Mouse (Mus musculus): ENCODE measurements around the gene Gramd2. TPM values are rescaled to one million over a fixed set of nuclear protein-coding genes. Genes with fewer than 3 reads are reported as not detected.

The Gramd2 gene
- total RNA-seq (2015) (0.58 and 0.66 TPM in 2 replicates), total RNA-seq (2017) (0.88 and 1.3 TPM in 2 replicates)

DNA sequence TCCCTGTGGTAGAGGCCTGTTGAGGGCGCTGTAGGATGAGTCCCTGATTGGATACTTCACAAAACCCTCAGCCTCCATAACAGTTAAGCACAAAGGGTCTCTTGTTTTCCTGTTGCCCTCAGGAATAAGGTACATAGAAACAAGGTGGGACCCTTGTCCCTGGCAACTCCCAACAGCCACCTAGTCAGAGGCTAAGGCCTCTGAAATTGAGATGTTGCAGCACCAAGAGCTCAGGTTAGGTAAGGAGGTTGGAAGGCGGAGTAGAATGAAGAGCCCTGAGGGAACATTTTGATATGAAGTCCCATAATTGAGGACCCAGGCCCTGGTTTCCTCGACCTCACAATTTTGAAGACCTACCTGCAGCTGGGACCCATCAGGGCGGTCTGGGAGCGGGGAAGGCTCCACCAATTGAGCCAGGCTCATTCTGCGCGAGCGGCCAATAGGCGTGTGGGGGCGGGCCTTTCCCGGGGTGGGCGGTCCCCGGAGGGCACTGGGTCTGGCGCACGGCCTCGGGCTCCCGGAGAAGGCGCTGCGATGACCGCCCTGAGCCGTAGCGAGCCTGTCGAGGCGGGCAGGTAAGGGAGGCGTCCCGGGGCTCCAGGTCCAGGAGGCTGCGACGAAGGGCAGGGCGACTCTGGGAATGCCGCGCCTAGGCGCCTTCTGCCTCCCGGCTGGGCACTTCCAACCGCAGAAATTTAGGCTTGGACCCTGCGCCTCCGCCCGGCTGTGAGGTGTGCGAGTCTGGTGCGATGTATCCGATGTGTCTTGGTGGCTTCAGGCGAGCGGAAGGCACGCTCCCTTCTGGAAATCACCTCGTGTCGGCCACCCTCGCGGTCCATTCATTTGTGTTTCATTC is at the start of gene Gramd2:
TSS of gene Gramd2 (plus strand) at position 467 of the 856 bp plus-strand sequence.
- ATAC-seq (ENCODE audit: poor library complexity, severe bottlenecking) = peak; percentile 73

GRCm38 (mm10) chr9:59638372-59638771 is 41.6 kb upstream of the Gramd2 start:
- ATAC-seq (ENCODE audit: poor library complexity, severe bottlenecking) = no peak

DNA sequence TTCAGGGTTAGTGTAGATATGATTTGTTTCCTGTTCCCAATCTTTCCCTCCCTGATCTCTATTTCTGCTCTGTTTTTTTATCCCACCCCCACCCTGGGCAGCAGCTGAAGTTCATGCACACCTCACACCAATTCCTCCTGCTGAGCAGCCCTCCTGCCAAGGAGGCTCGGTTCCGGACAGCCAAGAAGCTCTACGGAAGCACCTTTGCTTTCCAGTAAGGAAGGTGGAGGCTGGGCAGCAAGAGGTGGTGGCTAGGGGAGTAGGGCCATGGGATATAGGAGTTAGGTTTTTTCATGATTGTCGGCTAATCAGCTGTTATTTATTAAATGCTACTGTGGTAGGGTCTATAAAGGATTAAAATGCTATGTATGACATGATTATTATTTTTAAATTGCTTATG is 40.0 kb upstream of the Gramd2 start:
- ATAC-seq (ENCODE audit: poor library complexity, severe bottlenecking) = no peak

GRCm38 (mm10) chr9:59641320-59641719 is 38.6 kb upstream of the Gramd2 start:
- ATAC-seq (ENCODE audit: poor library complexity, severe bottlenecking) = 0 out of 2 replicates have a peak, but pooled peaks have one; percentile 43

DNA sequence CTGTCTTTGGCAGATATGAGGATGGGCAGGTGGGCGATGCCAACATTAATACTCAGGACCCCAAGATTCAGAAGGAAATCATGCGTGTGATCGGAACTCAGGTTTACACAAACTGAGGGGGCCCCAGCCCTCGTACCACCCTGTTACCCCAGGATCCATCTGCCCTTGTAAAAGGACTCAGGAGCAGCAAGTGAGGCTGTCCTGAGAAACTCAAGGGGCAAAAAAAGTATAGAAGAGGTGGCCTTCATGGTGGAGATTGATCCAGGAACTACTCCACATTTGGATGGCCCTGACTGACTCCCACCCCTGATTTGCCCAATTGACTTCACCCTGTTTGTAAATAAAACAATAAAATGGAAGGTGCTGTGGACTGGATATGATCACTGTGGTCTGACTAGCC is 30.0 kb upstream of the Gramd2 start:
- no peak for ATAC-seq (ENCODE audit: poor library complexity, severe bottlenecking)

- peak; percentile 25 for ATAC-seq (ENCODE audit: poor library complexity, severe bottlenecking)
Measured at GRCm38 (mm10) chr9:59653371-59653770, 26.6 kb upstream of the Gramd2 start.

GRCm38 (mm10) chr9:59654450-59654983 is 25.4 kb upstream of the Gramd2 start:
- no peak for ATAC-seq (ENCODE audit: poor library complexity, severe bottlenecking)

- ATAC-seq (ENCODE audit: poor library complexity, severe bottlenecking) = peak; percentile 65
Measured at GRCm38 (mm10) chr9:59655958-59656634, 23.8 kb upstream of the Gramd2 start, which contains the start of gene Pkm. TSS of gene Pkm (plus strand) at chr9:59656368.

DNA sequence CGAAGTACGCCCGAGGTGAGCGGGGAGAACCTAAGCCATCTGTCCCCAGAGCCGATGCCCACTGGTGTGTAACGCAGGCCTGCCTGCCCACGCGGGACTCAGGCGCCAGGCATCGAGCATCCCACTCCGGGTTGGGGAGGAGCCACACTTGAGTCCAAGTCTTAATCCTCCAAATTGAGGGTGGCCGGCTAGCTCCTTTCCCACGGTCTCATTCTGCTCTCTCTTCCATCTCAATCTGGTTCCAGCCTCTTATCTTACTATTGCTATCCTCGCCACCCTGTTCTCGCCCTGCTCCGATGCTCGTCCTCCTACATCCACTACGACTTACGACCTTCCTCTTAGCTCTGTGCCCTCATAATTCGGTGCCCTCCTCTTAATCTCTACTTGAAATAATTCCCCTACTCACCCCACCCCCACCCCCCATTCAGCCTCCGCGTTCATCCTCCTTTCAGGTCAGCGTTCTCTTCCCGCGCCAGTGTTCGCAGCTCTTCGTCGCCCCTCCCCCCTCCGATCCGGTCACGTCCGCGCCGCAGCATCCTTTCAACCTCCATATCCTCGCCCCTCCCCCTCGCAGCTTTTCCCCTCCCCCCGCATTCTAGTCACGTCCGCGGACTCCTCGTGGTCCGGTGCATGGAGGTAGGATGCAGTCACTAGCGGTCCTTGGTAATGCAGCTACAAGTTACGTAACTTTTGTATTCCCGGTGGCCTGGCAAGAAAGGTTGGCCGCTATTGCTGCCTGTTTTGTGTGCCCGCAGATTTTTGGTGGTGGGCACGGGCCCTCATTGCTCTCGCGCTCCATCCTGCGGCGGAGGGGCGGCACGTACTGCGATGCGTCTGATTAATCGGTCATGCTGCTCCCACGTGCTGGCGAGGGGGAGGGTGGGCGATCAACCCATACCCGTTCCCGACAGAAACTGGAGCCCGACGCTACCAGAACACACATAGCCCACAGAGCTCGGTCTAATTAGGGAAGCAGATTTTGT is 23.0 kb upstream of the Gramd2 start:
- peak; percentile 30 for ATAC-seq (ENCODE audit: poor library complexity, severe bottlenecking)

DNA sequence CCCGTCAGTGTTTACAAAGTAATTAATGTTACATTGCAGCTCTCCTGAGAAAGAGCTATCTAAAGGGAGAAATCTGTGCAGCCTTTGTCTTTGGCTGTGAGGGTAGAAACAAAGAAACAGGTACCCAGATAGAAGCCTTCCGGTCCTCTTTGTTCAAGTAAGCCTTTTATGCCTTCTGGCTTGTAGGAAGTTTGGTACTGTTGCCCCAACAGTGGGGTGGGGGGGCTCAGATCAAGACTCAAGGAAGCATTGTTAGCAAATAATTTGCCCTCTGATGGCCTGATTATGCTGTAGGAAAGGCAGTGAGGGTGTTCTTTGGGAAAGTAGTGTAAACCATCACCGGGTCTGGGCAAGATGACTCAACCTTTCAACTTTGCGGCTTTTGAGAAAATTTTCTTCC is 21.8 kb upstream of the Gramd2 start:
- no peak for ATAC-seq (ENCODE audit: poor library complexity, severe bottlenecking)

DNA sequence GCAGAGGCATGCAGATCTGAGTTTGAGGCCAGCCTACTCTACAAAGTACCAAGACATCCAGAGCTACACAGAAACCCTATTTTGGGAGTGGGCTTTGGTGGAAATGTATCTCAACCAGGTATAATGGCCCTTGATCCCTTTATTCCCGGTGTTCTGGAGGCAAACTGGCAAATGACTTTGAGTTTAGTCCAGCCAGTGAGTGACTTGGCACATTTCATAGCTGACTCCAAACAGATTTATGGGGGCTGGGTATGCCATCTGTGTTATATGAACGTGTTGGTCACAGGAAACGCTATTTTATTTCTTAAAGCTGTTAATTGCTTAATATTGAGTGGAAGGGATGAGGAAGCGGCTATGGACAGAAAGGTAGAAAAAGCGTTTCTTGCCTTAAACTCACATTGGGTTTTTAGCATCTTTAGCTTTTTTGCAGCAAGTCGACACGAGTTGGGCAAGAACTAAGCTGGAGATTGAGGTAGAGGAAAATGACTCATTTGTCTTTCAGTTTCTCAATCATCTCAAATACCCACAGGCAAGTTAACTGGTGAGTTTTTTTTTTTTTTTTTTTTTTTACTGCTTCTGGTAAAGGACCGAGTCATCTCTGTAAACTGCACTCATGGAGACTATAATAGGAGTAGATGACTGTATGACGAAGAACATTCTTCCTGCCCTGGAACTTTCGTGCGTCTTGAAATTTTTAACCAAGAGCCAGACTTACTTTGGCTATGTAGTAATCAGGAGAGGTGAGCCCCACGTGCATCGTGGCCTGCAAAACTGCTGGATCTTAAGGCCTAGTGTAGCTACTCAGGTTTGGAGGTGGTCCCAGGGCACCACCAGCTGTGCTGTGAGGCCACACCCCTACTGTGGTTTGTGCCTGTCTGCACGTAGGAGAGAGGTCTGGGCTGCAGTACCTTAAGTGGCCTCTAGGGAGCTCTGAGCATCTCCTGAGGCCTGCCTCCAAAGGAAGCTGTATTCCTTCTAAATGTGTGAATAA is 20.6 kb upstream of the Gramd2 start:
- peak; percentile 43 for ATAC-seq (ENCODE audit: poor library complexity, severe bottlenecking)

- ATAC-seq (ENCODE audit: poor library complexity, severe bottlenecking) = no peak
Measured at GRCm38 (mm10) chr9:59660421-59660820, 19.5 kb upstream of the Gramd2 start.

GRCm38 (mm10) chr9:59661298-59661975 is 18.5 kb upstream of the Gramd2 start:
- no peak for ATAC-seq (ENCODE audit: poor library complexity, severe bottlenecking)

- no peak for ATAC-seq (ENCODE audit: poor library complexity, severe bottlenecking)
Measured at GRCm38 (mm10) chr9:59663226-59663625, 16.7 kb upstream of the Gramd2 start.

DNA sequence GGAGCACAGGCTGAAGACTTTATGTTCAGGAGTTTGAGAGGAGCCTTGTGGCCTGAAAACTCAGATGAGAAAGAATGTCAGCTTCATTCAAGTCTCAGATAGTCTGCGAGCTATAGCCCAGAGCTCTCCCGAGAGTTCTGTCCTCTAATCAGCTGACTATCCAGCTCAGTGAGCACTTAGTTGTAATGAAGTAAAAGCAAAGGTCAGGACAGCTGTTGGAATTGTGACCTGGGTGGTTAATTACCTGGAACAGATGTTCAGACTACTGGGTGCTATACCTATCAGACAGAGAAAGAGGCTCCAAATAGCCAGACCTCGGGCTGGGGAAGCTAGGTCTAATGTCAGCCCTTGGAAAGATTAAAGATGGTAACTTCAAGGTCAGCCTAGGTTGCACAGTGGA is 16.0 kb upstream of the Gramd2 start:
- ATAC-seq (ENCODE audit: poor library complexity, severe bottlenecking) = no peak

DNA sequence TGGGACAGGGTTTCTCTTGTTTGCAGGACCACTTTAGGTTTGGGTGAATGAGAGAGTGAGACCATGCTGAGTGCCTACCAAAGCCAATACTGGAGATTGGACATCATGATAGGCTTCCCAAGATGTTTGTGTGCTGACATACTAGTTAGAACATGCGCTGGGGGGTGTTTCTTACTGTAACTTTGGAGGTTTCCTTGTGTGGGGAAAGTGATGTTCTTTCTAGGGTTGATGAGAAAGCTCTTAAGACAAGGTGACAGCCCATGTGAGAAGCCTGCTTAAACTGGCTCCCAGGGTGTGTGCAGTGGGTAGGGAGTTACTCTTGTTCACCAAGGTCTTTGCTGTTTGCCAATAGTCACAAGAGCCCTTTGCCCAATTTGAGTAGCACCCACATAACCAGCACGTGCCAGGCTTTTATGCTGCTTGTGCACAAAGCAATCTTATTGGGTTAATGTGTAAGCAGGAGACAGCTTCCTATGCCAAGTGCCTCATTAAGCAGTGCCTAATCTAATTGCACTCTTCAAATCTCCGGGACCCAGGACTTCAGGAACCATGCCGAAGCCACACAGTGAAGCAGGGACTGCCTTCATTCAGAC is 15.2 kb upstream of the Gramd2 start:
- ATAC-seq (ENCODE audit: poor library complexity, severe bottlenecking) = no peak

- ATAC-seq (ENCODE audit: poor library complexity, severe bottlenecking) = no peak
Measured at GRCm38 (mm10) chr9:59666016-59666415, 13.9 kb upstream of the Gramd2 start.

- ATAC-seq (ENCODE audit: poor library complexity, severe bottlenecking) = no peak
Measured at GRCm38 (mm10) chr9:59666813-59667212, 13.1 kb upstream of the Gramd2 start.
